Mouse (Mus musculus) forebrain, postnatal 0 days (tissue): ENCODE results near the gene Slc25a13. TPM values are rescaled to one million over a fixed set of nuclear protein-coding genes. Genes with fewer than 3 reads are reported as not detected.
A peak's percentile ranks its signal among the peaks of the same experiment; 100 is the strongest.

Experiments used
- ATAC-seq: fragments of 200-750 bp; cut with Nextera tagmentation; 2 replicates; pipeline ENCODE4 v1.8.0; 2017; ENCODE audit warnings: mild to moderate bottlenecking, moderate library complexity
- DNase-seq: peaks from one replicate; pipeline ENCODE4 v3.0.0-alpha.2; 2015
- H3K27ac ChIP-seq: fragments of 300-500 bp; sonication (generic); 2 replicates; pipeline ENCODE4 v1.5.1; 2014; ENCODE audit warnings: low read depth, mild to moderate bottlenecking, antibody characterized with exemption, low read length, moderate library complexity, mixed read lengths
- H3K27me3 ChIP-seq: fragments of 300-500 bp; sonication (generic); 2 replicates; pipeline ENCODE4 v1.6.1; 2014; ENCODE audit warnings: mild to moderate bottlenecking, low read length, mixed read lengths; ENCODE audit not compliant: insufficient read depth
- H3K36me3 ChIP-seq: fragments of 300-500 bp; sonication (generic); 2 replicates; pipeline ENCODE4 v1.6.1; 2014; ENCODE audit warnings: mild to moderate bottlenecking, moderate library complexity; ENCODE audit not compliant: insufficient read depth
- H3K4me1 ChIP-seq: fragments of 300-500 bp; sonication (generic); 2 replicates; pipeline ENCODE4 v1.6.1; 2014; ENCODE audit warnings: antibody characterized with exemption; ENCODE audit not compliant: insufficient read depth
- H3K4me2 ChIP-seq: fragments of 300-500 bp; sonication (generic); 2 replicates; pipeline ENCODE4 v1.6.1; 2014; ENCODE audit warnings: low read depth, mild to moderate bottlenecking, moderate library complexity
- H3K4me3 ChIP-seq: fragments of 300-500 bp; sonication (generic); 2 replicates; pipeline ENCODE4 v1.5.1; 2014; ENCODE audit warnings: low read depth, low read length, mixed read lengths
- H3K9ac ChIP-seq: fragments of 300-500 bp; sonication (generic); 2 replicates; pipeline ENCODE4 v1.6.1; 2014; ENCODE audit warnings: mild to moderate bottlenecking
- H3K9me3 ChIP-seq: fragments of 300-500 bp; sonication (generic); 2 replicates; pipeline ENCODE4 v1.6.1; 2016; ENCODE audit warnings: low read length
- CTCF ChIP-seq: sonication (generic); IDR thresholded peaks from 2 replicates; pipeline ENCODE4 v1.5.1; 2016; ENCODE audit warnings: antibody characterized with exemption, control low read depth, low read depth
- WGBS: fragments of 180-500 bp; shearing (Covaris S2); extraction: QIAGEN DNeasy Blood & Tissue Kit; methylation state at CpG from one replicate; pipeline ENCODE4 v1.1.7; 2014; 5-methylcytosine and 5-hydroxymethylcytosine counted together
- polyA plus RNA-seq: library from polyadenylated mRNA; unstranded; fragments of >200 nt; fragmentation: Nextera tagmentation; extraction: Ambion mirVana; gene quantifications from 2 replicates; pipeline ENCODE4 v1.2.1, GENCODE M21; 2015
- total RNA-seq: library from RNA; depleted of rRNA; stranded (reverse); fragments of >200 nt; gene quantifications from 2 replicates; pipeline ENCODE4 v1.2.3, GENCODE M21; 2014

Gene Slc25a13
- total and polyA plus RNA-seq, 2 experiments from 2014 or later, result 3.1 to 5.2 TPM

- no peaks in the 10 kb centered on the region for H3K9me3 ChIP-seq
- peak; percentile 32 for TF ChIP-seq CTCF
- ATAC-seq (no peak), DNase-seq (no peak)
- H3K9ac ChIP-seq, result no peak overlapping the region
- H3K27ac ChIP-seq, result no peak overlapping the region
- H3K27me3 ChIP-seq, result no peaks in the 10 kb centered on the region
- no peaks in the 10 kb centered on the region for H3K4me1 ChIP-seq
- H3K36me3 ChIP-seq, result no peaks in the 10 kb centered on the region
- WGBS, result 91% methylated on average over 3 of the region's 3 CpGs
- H3K4me2 ChIP-seq, result no peak overlapping the region
- no peak overlapping the region for H3K4me3 ChIP-seq
Measured at GRCm38 (mm10) chr6:6136812-6137211, 80.2 kb downstream of the Slc25a13 start.

- no peak for TF ChIP-seq CTCF
- DNase-seq, result no peak
- Histone ChIP-seq H3K4me2 (no peak overlapping the region), H3K36me3 (no peaks in the 10 kb centered on the region), H3K4me3 (no peak overlapping the region), H3K27me3 (no peaks in the 10 kb centered on the region), H3K4me1 (no peaks in the 10 kb centered on the region), H3K9ac (no peak overlapping the region), H3K9me3 (no peaks in the 10 kb centered on the region), H3K27ac (no peak overlapping the region)
- WGBS, result 90% methylated on average over 4 of the region's 4 CpGs
- ATAC-seq, result no peak
Measured at GRCm38 (mm10) chr6:6134935-6135334, 82.0 kb downstream of the Slc25a13 start.

DNA sequence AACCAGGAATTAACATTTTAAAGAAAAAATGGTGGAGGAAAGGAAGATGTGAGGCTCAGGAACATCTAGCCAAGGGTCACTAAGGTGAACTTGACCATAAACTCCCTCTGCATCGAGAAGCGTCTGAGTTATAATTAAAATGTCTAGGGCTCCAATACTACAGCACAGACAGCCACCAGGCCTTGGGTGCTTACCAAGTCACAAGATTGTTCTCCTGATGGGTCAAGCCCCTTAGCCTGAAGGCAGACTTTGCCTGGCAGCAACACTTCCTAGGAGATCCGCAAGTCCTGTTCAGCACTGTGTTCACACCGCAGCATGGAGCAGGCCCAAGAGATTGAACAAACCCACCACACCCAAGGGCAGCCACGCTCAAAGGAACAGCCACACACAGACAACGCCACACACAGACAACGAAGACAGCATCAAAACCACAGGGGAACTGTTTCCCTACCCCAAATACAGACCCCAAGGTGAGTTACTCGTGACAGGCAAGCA is 83.4 kb downstream of the Slc25a13 start:
- Histone ChIP-seq H3K9ac (no peak overlapping the region), H3K27me3 (no peaks in the 10 kb centered on the region), H3K27ac (no peak overlapping the region), H3K36me3 (no peaks in the 10 kb centered on the region), H3K4me1 (no peaks in the 10 kb centered on the region), H3K9me3 (no peaks in the 10 kb centered on the region), H3K4me2 (no peak overlapping the region), H3K4me3 (no peak overlapping the region)
- TF ChIP-seq CTCF, result no peak
- DNase-seq, result no peak
- no peak for ATAC-seq
- 92% methylated on average over 8 of the region's 8 CpGs for WGBS

- no peaks in the 10 kb centered on the region for H3K4me1 ChIP-seq
- H3K27ac ChIP-seq, result no peak overlapping the region
- H3K4me3 ChIP-seq, result no peak overlapping the region
- ATAC-seq (peak; percentile 88), DNase-seq (peak; percentile 37)
- 60% methylated on average over 5 of the region's 5 CpGs for WGBS
- no peaks in the 10 kb centered on the region for H3K36me3 ChIP-seq
- H3K9ac ChIP-seq, result no peak overlapping the region
- no peak for TF ChIP-seq CTCF
- no peaks in the 10 kb centered on the region for H3K9me3 ChIP-seq
- no peaks in the 10 kb centered on the region for H3K27me3 ChIP-seq
- no peak overlapping the region for H3K4me2 ChIP-seq
Measured at GRCm38 (mm10) chr6:6132047-6132446, 84.9 kb downstream of the Slc25a13 start.

DNA sequence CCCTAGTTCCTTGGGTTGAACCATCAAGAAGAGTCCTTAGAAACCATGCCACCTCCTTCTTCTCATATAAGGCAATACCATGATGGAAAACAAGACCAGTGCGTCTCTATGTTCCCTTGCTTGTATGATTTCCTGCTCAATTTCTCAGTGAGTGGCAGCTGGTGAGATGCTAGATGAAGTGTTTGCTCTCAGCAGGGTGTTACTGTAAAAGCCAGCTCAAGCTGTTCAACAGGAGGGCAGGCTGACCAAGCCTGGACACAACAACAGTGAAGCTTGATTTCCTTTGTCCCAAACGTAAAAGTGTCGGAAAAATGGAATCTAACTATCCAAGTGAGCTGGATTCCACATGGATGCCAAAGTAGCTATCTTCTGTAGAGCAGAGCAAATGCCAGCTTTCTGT is 91.4 kb downstream of the Slc25a13 start:
- 80% methylated on average over 3 of the region's 3 CpGs for WGBS
- no peak for DNase-seq
- ATAC-seq, result no peak

DNA sequence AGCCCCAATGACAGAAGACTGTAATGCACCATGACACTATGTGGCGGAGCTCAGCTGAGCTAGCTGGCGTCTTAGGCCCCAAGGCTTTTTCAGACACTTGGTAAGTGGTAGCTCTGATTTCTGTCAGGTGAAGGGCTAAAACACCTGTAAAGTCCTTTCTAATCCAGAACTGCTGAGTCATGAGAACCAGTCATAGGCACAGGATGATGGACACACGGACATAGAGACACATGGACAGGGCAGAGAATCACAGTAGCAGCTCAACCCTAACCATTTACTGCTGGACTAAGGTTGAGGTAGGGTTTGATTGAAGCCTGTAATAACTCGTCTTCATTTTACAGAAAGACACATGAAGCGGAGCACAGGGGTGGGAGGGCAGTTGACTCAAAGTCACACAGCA is 95.1 kb downstream of the Slc25a13 start:
- H3K27me3 ChIP-seq, result no peaks in the 10 kb centered on the region
- H3K4me2 ChIP-seq, result no peak overlapping the region
- no peak overlapping the region for H3K9ac ChIP-seq
- no peaks in the 10 kb centered on the region for H3K9me3 ChIP-seq
- 96% methylated on average over 5 of the region's 5 CpGs for WGBS
- no peak overlapping the region for H3K27ac ChIP-seq
- H3K4me3 ChIP-seq, result no peak overlapping the region
- H3K36me3 ChIP-seq, result no peaks in the 10 kb centered on the region
- TF ChIP-seq CTCF, result no peak
- ATAC-seq (no peak), DNase-seq (no peak)
- H3K4me1 ChIP-seq, result no peaks in the 10 kb centered on the region

More for the DNA sequence above, 91.4 kb downstream of the Slc25a13 start:
- no peaks in the 10 kb centered on the region for H3K36me3 ChIP-seq
- H3K9ac ChIP-seq, result no peak overlapping the region
- H3K27ac ChIP-seq, result no peak overlapping the region
- H3K4me3 ChIP-seq, result no peak overlapping the region
- no peak for TF ChIP-seq CTCF
- H3K4me2 ChIP-seq, result no peak overlapping the region
- no peaks in the 10 kb centered on the region for H3K27me3 ChIP-seq
- H3K4me1 ChIP-seq, result no peaks in the 10 kb centered on the region
- H3K9me3 ChIP-seq, result no peaks in the 10 kb centered on the region

GRCm38 (mm10) chr6:6120841-6121240 is 96.1 kb downstream of the Slc25a13 start:
- Histone ChIP-seq H3K4me1 (no peaks in the 10 kb centered on the region), H3K27ac (no peak overlapping the region), H3K4me3 (no peak overlapping the region), H3K27me3 (no peaks in the 10 kb centered on the region), H3K9ac (no peak overlapping the region), H3K4me2 (no peak overlapping the region), H3K9me3 (no peaks in the 10 kb centered on the region), H3K36me3 (no peaks in the 10 kb centered on the region)
- 93% methylated on average over 4 of the region's 4 CpGs for WGBS
- no peak for TF ChIP-seq CTCF
- DNase-seq, result no peak
- no peak for ATAC-seq
